Comparison of ENCODE assay signal across 22 mouse cellular contexts in genomic region chr1:179480862-179481261, GRCm38 (mm10). TPM values are rescaled to one million over a fixed set of nuclear protein-coding genes. Genes with fewer than 3 reads are reported as not detected.
DNase-seq lines count a peak whose midpoint lies in the region; ATAC-seq lines count a peak whose summit lies in the region.
"Had no signal": no experiment of that assay in that cellular context is flagged by ENCODE, and none has a peak within 500 bp of the region (broad histone marks: within the 10 kb centered on the region; RNA-seq: fewer than 3 reads in every experiment).

No protein-coding gene starts in this region.

- 66% methylated on average over 4 of the region's 4 CpGs for WGBS in intestine, embryonic 16.5 days
- WGBS in intestine, embryonic 15.5 days = 64% methylated on average over 4 of the region's 4 CpGs
- 33% methylated on average over 4 of the region's 4 CpGs for WGBS in neural tube, embryonic 12.5 days
- 23% methylated on average over 4 of the region's 4 CpGs for WGBS in neural tube, embryonic 14.5 days

- H3K4me2 ChIP-seq in intestine, embryonic 16.5 days (ENCODE audit: low read depth, low read length) = no peak overlapping the region
- no peak overlapping the region for H3K4me2 ChIP-seq in intestine, embryonic 15.5 days (replicated peaks)
- H3K4me2 ChIP-seq in neural tube, embryonic 12.5 days (replicated peaks) = no peak overlapping the region
- H3K4me2 ChIP-seq in neural tube, embryonic 14.5 days (ENCODE audit: low read depth, low read length) = no peak overlapping the region
- H3K4me2 ChIP-seq: embryonic facial prominence, embryonic 13.5 days; embryonic facial prominence, embryonic 15.5 days; forebrain, embryonic 12.5 days had no signal

- 0 out of 2 replicates have a peak, but pooled peaks have one; percentile 34 for ATAC-seq in intestine, embryonic 16.5 days
- no peak for ATAC-seq in intestine, embryonic 15.5 days
- peak; percentile 55 for ATAC-seq in neural tube, embryonic 12.5 days (ENCODE audit: low FRiP score, low read depth)
- ATAC-seq in neural tube, embryonic 14.5 days (ENCODE audit: low read depth) = peak; percentile 55; the same call in 1 of the 2 replicates
- ATAC-seq: forebrain, embryonic 14.5 days; forebrain, embryonic 16.5 days had no signal

- no peaks in the 10 kb centered on the region for H3K27me3 ChIP-seq in intestine, embryonic 16.5 days (replicated peaks; ENCODE audit: control insufficient read depth, insufficient read depth, low read length)
- H3K27me3 ChIP-seq in intestine, embryonic 15.5 days (replicated peaks) = no peaks in the 10 kb centered on the region
- H3K27me3 ChIP-seq in neural tube, embryonic 12.5 days (replicated peaks) = peaks cover 7% of the 10 kb centered on the region; the same call in 1 of the 2 replicates
- H3K27me3 ChIP-seq in neural tube, embryonic 14.5 days (ENCODE audit: control insufficient read depth, insufficient read depth, low read length) = no peaks in the 10 kb centered on the region
- H3K27me3 ChIP-seq: embryonic facial prominence, embryonic 13.5 days; embryonic facial prominence, embryonic 15.5 days had no signal

- no peak overlapping the region for H3K4me3 ChIP-seq in intestine, embryonic 16.5 days (ENCODE audit: low read length)
- no peak overlapping the region for H3K4me3 ChIP-seq in intestine, embryonic 15.5 days (replicated peaks)
- no peak overlapping the region for H3K4me3 ChIP-seq in neural tube, embryonic 12.5 days
- no peak overlapping the region for H3K4me3 ChIP-seq in neural tube, embryonic 14.5 days (ENCODE audit: low read depth, low read length)
- H3K4me3 ChIP-seq: embryonic facial prominence, embryonic 13.5 days; embryonic facial prominence, embryonic 15.5 days; erythroblast, embryonic 14.5 days; forebrain, embryonic 10.5 days; forebrain, embryonic 12.5 days had no signal

- no peaks in the 10 kb centered on the region for H3K36me3 ChIP-seq in intestine, embryonic 16.5 days (ENCODE audit: control insufficient read depth, insufficient read depth, low read length)
- no peaks in the 10 kb centered on the region for H3K36me3 ChIP-seq in intestine, embryonic 15.5 days
- no peaks in the 10 kb centered on the region for H3K36me3 ChIP-seq in neural tube, embryonic 12.5 days
- no peaks in the 10 kb centered on the region for H3K36me3 ChIP-seq in neural tube, embryonic 14.5 days (ENCODE audit: control insufficient read depth, insufficient read depth, low read length)
- H3K36me3 ChIP-seq: embryonic facial prominence, embryonic 13.5 days; embryonic facial prominence, embryonic 15.5 days; forebrain, embryonic 10.5 days; forebrain, embryonic 12.5 days had no signal

- no peak for DNase-seq in neural tube, embryonic 10.5 days (ENCODE audit: extremely low spot score, low spot score)
- DNase-seq in cerebellum, adult 11-12 months = no peak
- DNase-seq: adrenal gland, adult 2 months; adrenal gland, postnatal 10 days; adrenal gland, postnatal 25 days; cerebellum, adult 11 months; cerebellum, adult 2 months; cerebellum, adult 9-10 months; cerebellum, postnatal 14 days; cerebellum, postnatal 36 days; embryo, embryonic 11 days had no signal

- no peak overlapping the region for H3K27ac ChIP-seq in intestine, embryonic 16.5 days (ENCODE audit: low read length)
- no peak overlapping the region for H3K27ac ChIP-seq in intestine, embryonic 15.5 days
- no peak overlapping the region for H3K27ac ChIP-seq in neural tube, embryonic 12.5 days
- no peak overlapping the region for H3K27ac ChIP-seq in neural tube, embryonic 14.5 days (ENCODE audit: low read depth, low read length)
- H3K27ac ChIP-seq: embryonic facial prominence, embryonic 13.5 days; embryonic facial prominence, embryonic 15.5 days; forebrain, embryonic 10.5 days; forebrain, embryonic 12.5 days had no signal

- H3K9me3 ChIP-seq in intestine, embryonic 16.5 days (ENCODE audit: control insufficient read depth, low read length) = no peaks in the 10 kb centered on the region
- no peaks in the 10 kb centered on the region for H3K9me3 ChIP-seq in intestine, embryonic 15.5 days
- no peaks in the 10 kb centered on the region for H3K9me3 ChIP-seq in neural tube, embryonic 12.5 days
- H3K9me3 ChIP-seq in neural tube, embryonic 14.5 days (ENCODE audit: control insufficient read depth, low read length) = no peaks in the 10 kb centered on the region
- H3K9me3 ChIP-seq: embryonic facial prominence, embryonic 13.5 days; embryonic facial prominence, embryonic 15.5 days; forebrain, embryonic 10.5 days; forebrain, embryonic 12.5 days had no signal

- peaks cover 5% of the 10 kb centered on the region for H3K4me1 ChIP-seq in intestine, embryonic 16.5 days (ENCODE audit: control insufficient read depth, insufficient read depth, low read length)
- H3K4me1 ChIP-seq in intestine, embryonic 15.5 days (replicated peaks) = peaks cover 3% of the 10 kb centered on the region; the same call in 1 of the 2 replicates
- H3K4me1 ChIP-seq in neural tube, embryonic 12.5 days = peaks cover 18% of the 10 kb centered on the region
- peaks cover 8% of the 10 kb centered on the region for H3K4me1 ChIP-seq in neural tube, embryonic 14.5 days (ENCODE audit: control insufficient read depth, insufficient read depth, low read length)

- no peak overlapping the region for H3K9ac ChIP-seq in intestine, embryonic 16.5 days (ENCODE audit: low read depth, low read length)
- no peak overlapping the region for H3K9ac ChIP-seq in intestine, embryonic 15.5 days
- H3K9ac ChIP-seq in neural tube, embryonic 12.5 days = no peak overlapping the region
- no peak overlapping the region for H3K9ac ChIP-seq in neural tube, embryonic 14.5 days (replicated peaks; ENCODE audit: low read depth, low read length)
- H3K9ac ChIP-seq: embryonic facial prominence, embryonic 13.5 days; embryonic facial prominence, embryonic 15.5 days; forebrain, embryonic 12.5 days had no signal

RNA-seq across cellular contexts. Expression of gene Smyd3, which starts 37.0 kb away (rescaled TPM):
- polyA plus RNA-seq in intestine, embryonic 16.5 days (2015; fragmentation: Nextera tagmentation; extraction: Ambion mirVana) = 16.1 and 16.7 TPM in 2 replicates
- polyA plus RNA-seq in intestine, embryonic 15.5 days (2015; fragmentation: Nextera tagmentation; extraction: Ambion mirVana) = 15.3 and 18.1 TPM in 2 replicates
- polyA plus RNA-seq in neural tube, embryonic 12.5 days (2016; fragmentation: Nextera tagmentation; extraction: Ambion mirVana) = 18.8 and 19.8 TPM in 2 replicates
- polyA plus RNA-seq in neural tube, embryonic 14.5 days (2014; fragmentation: Nextera tagmentation; extraction: Ambion mirVana) = 24.8 and 25.6 TPM in 2 replicates
